Mouse (Mus musculus): ENCODE results near the gene Mrpl45.
A peak's percentile ranks its signal among the peaks of the same experiment; 100 is the strongest.
"Not testable (repeated sequence)": the region's sequence is repeated elsewhere in the genome, so short reads cannot be mapped to it uniquely, and the experiment has no call there.

The Mrpl45 gene

GRCm38 (mm10) chr11:97315504-97316503 is at the start of gene Mrpl45:
Gene Mrpl45, plus strand, starts transcription at chr11:97315716.
- DNase-seq (ENCODE audit: low read depth, low spot score) = peak; percentile 100

DNA sequence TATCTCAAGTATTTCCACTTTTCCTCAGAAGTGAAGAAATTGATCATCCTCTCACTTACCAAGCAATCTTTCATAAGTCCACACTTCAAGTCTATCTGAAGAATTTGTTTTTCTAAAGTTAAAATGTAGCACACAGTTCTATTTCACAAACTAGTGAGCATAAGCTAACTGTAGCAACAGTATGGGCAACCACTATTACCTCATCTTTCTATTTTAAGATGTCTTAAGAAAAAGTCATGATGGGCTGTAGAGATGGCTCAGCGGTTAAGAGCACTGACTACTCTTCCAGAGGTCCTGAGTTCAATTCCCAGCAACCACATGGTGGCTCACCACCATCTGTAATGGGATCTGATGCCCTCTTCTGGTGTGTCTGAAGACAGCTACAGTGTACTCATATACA is 49.0 kb upstream of the Mrpl45 start:
- DNase-seq (ENCODE audit: low read depth, low spot score) = not testable (repeated sequence)

- not testable (repeated sequence) for DNase-seq (ENCODE audit: low read depth, low spot score)
These were observed 45.5 kb upstream of the Mrpl45 start for GRCm38 (mm10) chr11:97270004-97270403.

DNA sequence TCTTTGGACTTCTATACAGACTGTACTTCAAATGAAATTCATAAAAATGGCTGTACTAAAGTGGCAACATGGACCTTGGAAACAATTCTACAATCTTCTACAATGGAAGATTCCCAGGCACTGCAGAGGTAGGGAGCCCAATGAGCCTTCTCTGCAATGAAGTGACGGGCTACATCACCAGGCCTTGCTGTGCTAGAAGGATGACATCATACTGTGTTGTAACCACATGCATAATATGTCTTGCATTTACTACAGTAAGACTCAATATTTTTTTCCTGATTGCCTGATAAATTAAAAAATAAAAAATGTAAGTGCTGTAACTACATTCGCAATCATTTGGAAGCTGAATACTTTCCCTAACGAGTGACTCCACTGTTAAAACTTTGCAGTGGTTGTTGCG is 42.7 kb upstream of the Mrpl45 start:
- DNase-seq (ENCODE audit: low read depth, low spot score) = no peak

- no peak for DNase-seq (ENCODE audit: low read depth, low spot score)
These were observed 41.9 kb upstream of the Mrpl45 start for GRCm38 (mm10) chr11:97273613-97274012.

- DNase-seq (ENCODE audit: low read depth, low spot score) = not testable (repeated sequence)
These were observed 40.6 kb upstream of the Mrpl45 start for GRCm38 (mm10) chr11:97274947-97275346.

GRCm38 (mm10) chr11:97275349-97275748 is 40.2 kb upstream of the Mrpl45 start:
- DNase-seq (ENCODE audit: low read depth, low spot score) = no peak

DNA sequence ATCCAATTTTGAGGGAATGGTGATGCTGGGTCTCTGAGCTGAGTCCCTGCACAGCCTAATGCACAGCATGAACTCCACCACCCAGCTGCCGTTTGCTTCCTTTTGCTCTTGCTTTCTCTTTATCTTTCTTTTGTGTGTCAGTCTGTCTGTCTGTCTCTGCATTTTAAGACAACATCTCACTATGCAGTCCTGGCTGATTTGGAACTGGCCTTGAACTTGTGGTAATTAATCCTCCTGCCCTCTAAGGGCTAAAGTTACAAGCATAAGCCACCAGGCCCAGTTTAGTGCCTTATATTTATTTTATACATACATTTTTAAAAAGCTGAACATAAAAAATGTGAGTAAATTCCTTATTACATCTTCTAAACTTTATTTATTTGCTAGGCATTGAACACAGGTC is 39.5 kb upstream of the Mrpl45 start:
- DNase-seq (ENCODE audit: low read depth, low spot score) = no peak

DNA sequence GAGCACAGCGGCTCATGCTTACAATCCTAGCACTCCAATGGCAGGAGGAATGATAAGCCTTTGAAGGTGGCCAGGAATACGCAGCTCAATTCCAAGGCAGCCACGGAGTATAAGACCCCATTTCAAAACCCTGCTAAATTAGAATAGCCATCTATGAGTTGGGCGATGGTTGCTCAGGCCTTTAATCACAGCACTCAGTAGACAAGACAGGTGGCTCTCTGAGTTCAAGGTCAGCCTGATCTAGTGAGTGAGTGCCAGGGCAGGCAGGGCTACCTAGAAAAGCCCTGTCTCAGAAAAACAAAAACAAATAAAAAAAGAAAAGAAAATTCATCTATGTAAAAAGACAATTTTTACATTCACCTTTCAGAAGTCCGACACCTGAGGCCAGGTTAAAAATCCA is 38.4 kb upstream of the Mrpl45 start:
- DNase-seq (ENCODE audit: low read depth, low spot score) = no peak

GRCm38 (mm10) chr11:97278456-97278855 is 37.1 kb upstream of the Mrpl45 start:
- no peak for DNase-seq (ENCODE audit: low read depth, low spot score)

DNA sequence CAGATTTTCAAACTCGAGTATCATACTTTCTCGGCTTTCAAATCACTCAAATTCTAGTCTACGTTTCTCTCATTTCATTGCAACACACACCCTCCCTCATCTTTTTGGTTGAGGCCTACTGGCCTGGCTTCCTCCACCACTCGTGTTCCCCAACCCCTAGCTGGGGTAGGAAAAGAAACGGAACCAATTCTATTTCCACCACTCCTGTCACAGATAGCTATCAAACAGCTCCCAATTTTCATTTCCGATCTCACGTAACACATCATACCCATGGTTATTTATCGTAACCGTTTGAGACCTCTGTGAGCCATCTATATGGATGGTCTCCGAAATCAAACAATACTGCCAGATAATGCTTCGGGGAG is 36.5 kb upstream of the Mrpl45 start:
- DNase-seq (ENCODE audit: low read depth, low spot score) = no peak

DNA sequence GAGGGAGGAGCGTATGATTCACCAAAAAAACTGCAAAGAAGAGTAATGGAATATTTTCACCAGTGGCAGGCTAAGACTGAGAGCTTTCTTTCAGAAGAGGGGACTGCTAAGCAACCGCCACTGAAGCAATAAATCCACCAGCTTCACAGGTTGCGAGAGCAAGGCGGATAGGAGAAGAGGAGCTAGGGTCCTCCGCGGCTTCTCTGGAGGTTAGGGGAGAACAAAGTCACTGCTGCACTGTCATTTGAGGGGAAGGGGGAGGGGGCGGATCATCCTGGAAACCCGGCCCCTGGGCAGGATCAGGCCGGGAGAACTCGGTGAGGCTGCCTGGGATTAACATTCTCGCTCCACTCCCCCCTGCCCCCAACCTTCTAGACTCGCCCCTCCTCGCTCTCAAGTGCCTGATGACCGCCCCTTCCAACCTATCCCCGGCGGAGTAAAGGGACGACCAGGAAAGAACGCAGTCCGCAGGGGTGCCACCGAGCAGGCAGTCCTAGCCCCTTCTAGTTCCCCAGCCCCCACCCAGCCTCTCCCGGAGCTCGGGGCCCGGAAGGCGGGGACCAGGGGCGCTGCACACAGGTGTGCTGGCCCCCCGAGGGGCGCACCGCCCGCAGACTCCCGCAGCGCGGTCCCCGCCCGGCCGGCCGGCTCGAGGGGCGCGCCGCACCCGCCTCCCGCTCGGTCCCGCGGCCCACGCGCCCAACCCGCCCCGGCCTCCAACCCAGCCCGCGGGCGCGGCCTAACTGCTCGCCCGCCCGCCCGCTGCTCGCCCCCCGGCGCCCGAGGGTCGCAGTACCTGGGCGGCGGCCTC is 35.9 kb upstream of the Mrpl45 start:
- peak; percentile 66 for DNase-seq (ENCODE audit: low read depth, low spot score)

DNA sequence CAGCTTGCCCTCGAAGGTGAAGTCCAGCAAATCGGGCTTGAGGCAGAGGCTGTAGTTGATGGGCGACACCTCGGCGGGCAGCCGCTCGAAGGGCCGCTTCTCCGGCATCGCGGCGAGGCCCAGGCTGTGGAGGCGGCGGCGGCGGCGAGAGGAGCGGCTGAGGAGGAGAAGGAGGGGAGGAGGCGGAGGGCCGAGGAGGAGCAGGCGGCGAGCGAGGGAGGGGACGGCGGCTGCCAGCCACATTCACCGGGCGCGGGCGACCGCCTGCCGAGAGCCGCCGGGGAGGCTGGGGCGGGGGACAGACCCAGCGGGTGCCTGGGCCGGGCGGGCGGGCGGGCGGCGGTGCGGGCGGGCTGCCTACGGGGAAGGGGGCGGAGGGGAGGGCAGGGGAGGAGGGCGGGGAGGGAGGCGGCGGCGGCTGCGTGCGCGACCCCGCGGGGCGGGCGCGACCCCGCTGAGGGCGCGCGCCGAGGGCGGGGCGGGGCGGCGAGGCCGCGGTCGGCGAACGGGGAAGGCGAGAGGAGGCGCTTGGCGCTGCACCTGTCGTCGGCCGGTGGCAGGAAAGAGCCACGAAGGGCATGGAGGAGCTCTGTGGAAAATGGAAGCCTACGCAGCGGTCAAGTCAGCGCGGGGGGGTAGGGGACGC is 35.2 kb upstream of the Mrpl45 start, which contains the start of gene Npepps:
Npepps (minus strand) TSS at position 423 of the 646 bp plus-strand sequence.
- DNase-seq (ENCODE audit: low read depth, low spot score) = peak; percentile 54

- DNase-seq (ENCODE audit: low read depth, low spot score) = no peak
These were observed 33.3 kb upstream of the Mrpl45 start for GRCm38 (mm10) chr11:97282179-97282578.

DNA sequence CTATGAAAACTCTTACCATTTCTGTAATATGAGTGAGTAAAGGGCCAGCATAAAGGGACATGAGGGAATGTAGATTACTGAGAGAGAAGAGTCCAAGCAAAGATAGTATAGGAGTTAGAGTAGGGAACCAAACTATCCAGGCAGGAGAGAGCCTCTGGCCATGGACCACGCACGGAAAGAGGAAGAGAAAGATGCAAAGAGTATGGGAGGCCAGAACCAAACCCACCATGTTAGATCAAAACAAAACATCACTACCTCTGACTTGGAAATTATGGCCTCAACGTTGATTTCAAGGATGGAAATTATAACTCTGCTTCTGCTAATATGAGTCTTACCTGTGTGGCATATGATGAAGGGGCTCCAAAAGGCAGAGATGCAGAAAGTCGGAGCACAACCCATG is 30.7 kb upstream of the Mrpl45 start:
- DNase-seq (ENCODE audit: low read depth, low spot score) = no peak

DNA sequence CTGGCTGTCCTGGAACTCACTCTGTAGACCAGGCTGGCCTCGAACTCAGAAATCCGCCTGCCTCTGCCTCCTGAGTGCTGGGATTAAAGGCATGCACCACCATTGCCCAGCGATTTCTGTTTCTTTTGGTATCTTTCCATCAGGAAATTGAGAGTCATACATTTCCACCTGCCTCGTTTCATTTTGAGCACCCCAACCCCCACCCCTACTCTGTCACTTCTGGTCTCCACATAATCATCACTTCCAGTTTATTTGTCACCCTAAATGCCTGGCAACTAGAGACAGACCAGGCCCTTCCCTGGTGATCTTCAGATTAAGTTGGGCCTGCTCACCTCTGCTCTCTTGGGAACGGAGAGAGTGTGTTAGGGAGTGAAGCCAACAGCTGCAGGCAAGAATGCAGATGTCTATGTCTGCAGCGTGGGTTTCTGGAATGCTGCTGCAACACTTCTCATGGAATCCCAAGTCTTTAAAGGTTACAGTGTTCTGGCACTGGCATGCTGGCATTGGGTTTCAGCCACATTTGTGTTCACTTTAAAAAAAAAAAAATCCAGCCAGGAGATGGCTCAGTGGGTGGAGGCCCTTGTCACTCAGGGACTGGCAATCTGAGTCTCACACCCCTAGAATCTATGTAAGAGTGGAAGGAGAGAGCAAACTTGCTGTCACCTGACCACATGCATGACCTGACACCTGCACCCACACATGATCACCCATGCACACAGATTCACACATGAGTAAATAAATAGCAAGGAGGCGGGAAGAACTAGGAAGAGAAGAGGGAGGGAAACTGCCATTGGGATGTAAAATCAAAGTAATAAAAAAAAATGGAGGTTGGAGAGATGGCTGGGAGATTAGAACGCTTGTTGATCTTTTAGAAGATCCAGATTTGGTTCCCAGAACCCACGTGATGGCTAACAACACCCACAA is 29.4 kb upstream of the Mrpl45 start:
- DNase-seq (ENCODE audit: low read depth, low spot score) = no peak

GRCm38 (mm10) chr11:97286973-97287372 is 28.5 kb upstream of the Mrpl45 start:
- DNase-seq (ENCODE audit: low read depth, low spot score) = no peak

DNA sequence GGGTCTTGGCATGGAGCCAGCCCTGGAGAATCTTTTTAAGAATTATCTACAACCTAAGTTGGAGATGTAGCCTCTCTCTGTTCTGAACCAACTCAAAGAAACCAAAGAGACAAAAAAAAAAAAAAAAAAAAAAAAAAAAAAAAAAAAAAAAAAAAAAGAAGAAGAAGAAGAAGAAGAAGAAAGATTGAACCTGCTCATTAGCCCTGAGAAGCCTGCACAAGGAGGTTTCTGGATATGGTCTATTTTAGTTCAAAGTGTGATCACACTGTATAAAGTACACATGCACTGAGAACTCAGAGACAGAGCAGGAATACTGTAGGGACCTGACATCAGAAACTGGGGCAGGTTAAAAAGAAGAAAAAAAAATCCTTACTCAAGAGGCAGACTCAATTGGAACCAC is 27.9 kb upstream of the Mrpl45 start:
- no peak for DNase-seq (ENCODE audit: low read depth, low spot score)

DNA sequence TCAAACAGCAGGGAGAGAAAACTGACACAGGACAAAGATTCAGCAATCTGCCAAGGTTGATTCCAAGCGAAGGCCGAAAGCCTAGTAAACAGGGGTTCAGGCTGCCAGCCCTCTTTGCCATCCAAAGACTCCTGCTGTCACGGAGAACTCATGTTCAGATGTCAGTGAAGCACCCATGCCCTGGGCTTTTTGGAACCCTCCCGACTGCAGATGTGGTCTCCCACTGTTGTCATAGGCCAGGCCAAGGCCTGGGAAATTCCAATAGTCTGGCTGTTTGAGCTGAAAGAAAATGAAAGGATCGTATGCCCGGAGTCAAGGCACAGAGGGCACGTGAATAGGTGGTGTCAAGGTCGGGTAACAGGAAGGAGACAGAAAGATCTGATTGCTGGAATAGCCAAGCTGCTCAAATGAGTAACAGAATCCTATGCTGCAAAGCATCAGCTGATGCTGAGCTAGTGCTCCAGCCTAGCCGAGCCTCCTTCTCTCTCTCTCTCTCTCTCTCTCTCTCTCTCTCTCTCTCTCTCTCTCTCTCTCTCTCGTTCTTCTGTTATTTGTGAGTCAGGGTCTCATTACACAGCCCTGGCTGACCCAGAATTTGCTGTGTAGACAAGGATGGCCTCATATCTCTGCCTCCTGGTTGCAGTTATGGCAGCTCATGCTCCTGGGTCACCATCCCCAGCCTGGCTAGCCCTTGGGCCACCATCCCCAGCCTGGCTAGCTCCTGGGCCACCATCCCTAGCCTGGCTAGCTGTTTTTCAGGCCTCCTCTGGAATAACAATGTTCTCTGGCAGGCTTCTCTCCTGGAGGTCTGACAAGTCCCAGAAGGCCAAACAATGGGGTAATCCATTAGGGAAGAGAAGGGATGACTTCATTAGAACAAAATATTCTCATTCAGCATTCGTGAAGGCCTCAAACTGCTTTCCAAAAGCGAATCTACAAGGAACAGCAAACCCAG is 26.0 kb upstream of the Mrpl45 start:
- no peak for DNase-seq (ENCODE audit: low read depth, low spot score)

GRCm38 (mm10) chr11:97292731-97293130 is 22.8 kb upstream of the Mrpl45 start:
- DNase-seq (ENCODE audit: low read depth, low spot score) = no peak
